ENCODE assay signal across 7 mouse cellular contexts in genomic region chr3:133111741-133112140, GRCm38 (mm10). TPM values are rescaled to one million over a fixed set of nuclear protein-coding genes. Genes with fewer than 3 reads are reported as not detected.
DNase-seq lines count a peak whose midpoint lies in the region; ATAC-seq lines count a peak whose summit lies in the region.

No protein-coding gene starts in this region.

- H3K27me3 ChIP-seq in hindbrain, embryonic 14.5 days (ENCODE audit: control insufficient read depth, insufficient read depth, low read length) = no peaks in the 10 kb centered on the region
- no peaks in the 10 kb centered on the region for H3K27me3 ChIP-seq in hindbrain, embryonic 16.5 days (replicated peaks; ENCODE audit: control insufficient read depth, insufficient read depth, low read length)
- no peaks in the 10 kb centered on the region for H3K27me3 ChIP-seq in embryonic facial prominence, embryonic 14.5 days (replicated peaks; ENCODE audit: control insufficient read depth, insufficient read depth, low read length)
- H3K27me3 ChIP-seq in midbrain, embryonic 16.5 days (ENCODE audit: control insufficient read depth, insufficient read depth, low read depth, low read length) = no peaks in the 10 kb centered on the region

- peak; percentile 46; the same call in 1 of the 2 replicates for ATAC-seq in hindbrain, embryonic 14.5 days (ENCODE audit: low FRiP score)
- no peak for ATAC-seq in hindbrain, embryonic 16.5 days
- ATAC-seq in embryonic facial prominence, embryonic 14.5 days (ENCODE audit: low read depth) = no peak
- ATAC-seq in midbrain, embryonic 16.5 days = peak; percentile 48; the same call in 1 of the 2 replicates

- H3K27ac ChIP-seq in hindbrain, embryonic 14.5 days = no peak overlapping the region
- no peak overlapping the region for H3K27ac ChIP-seq in hindbrain, embryonic 16.5 days (ENCODE audit: low read depth, low read length)
- no peak overlapping the region for H3K27ac ChIP-seq in embryonic facial prominence, embryonic 14.5 days (replicated peaks; ENCODE audit: low read depth, low read length)
- H3K27ac ChIP-seq in midbrain, embryonic 16.5 days (ENCODE audit: low read length) = no peak overlapping the region

- H3K4me2 ChIP-seq in hindbrain, embryonic 14.5 days (replicated peaks) = no peak overlapping the region
- no peak overlapping the region for H3K4me2 ChIP-seq in hindbrain, embryonic 16.5 days (ENCODE audit: low read length)
- H3K4me2 ChIP-seq in embryonic facial prominence, embryonic 14.5 days (ENCODE audit: low read depth, low read length) = no peak overlapping the region
- no peak overlapping the region for H3K4me2 ChIP-seq in midbrain, embryonic 16.5 days (ENCODE audit: low read length)

- WGBS in hindbrain, embryonic 14.5 days = 31% methylated on average over 2 of the region's 2 CpGs
- WGBS in hindbrain, embryonic 16.5 days = 39% methylated on average over 2 of the region's 2 CpGs
- 42% methylated on average over 2 of the region's 2 CpGs for WGBS in embryonic facial prominence, embryonic 14.5 days
- 38% methylated on average over 2 of the region's 2 CpGs for WGBS in midbrain, embryonic 16.5 days

- H3K9me3 ChIP-seq in hindbrain, embryonic 14.5 days (ENCODE audit: control insufficient read depth, low read length) = no peaks in the 10 kb centered on the region
- no peaks in the 10 kb centered on the region for H3K9me3 ChIP-seq in hindbrain, embryonic 16.5 days (ENCODE audit: control insufficient read depth, low read length)
- no peaks in the 10 kb centered on the region for H3K9me3 ChIP-seq in embryonic facial prominence, embryonic 14.5 days (ENCODE audit: control insufficient read depth, low read length)
- no peaks in the 10 kb centered on the region for H3K9me3 ChIP-seq in midbrain, embryonic 16.5 days (replicated peaks; ENCODE audit: control insufficient read depth, low read length, poor library complexity, severe bottlenecking)

- H3K9ac ChIP-seq in hindbrain, embryonic 14.5 days = no peak overlapping the region
- no peak overlapping the region for H3K9ac ChIP-seq in hindbrain, embryonic 16.5 days (ENCODE audit: low read depth, low read length)
- H3K9ac ChIP-seq in embryonic facial prominence, embryonic 14.5 days (ENCODE audit: low read depth, low read length) = no peak overlapping the region
- H3K9ac ChIP-seq in midbrain, embryonic 16.5 days (ENCODE audit: low read depth, low read length) = no peak overlapping the region

- peaks cover 33% of the 10 kb centered on the region for H3K36me3 ChIP-seq in hindbrain, embryonic 14.5 days (replicated peaks; ENCODE audit: control insufficient read depth, insufficient read depth)
- H3K36me3 ChIP-seq in hindbrain, embryonic 16.5 days (ENCODE audit: control insufficient read depth, insufficient read depth, low read length) = peaks cover 13% of the 10 kb centered on the region
- peaks cover 31% of the 10 kb centered on the region for H3K36me3 ChIP-seq in embryonic facial prominence, embryonic 14.5 days (ENCODE audit: control insufficient read depth, insufficient read depth, low read length)
- H3K36me3 ChIP-seq in midbrain, embryonic 16.5 days (ENCODE audit: control insufficient read depth, insufficient read depth, low read length) = 0 out of 2 replicates have a peak, but pooled peaks cover 2% of the 10 kb centered on the region

- DNase-seq in hindbrain, embryonic 14.5 days (ENCODE audit: low spot score) = peak; percentile 78
- DNase-seq in urinary bladder, postnatal 14 days (ENCODE audit: low spot score) = peak; percentile 24
- DNase-seq in urinary bladder, adult 18-20 months (ENCODE audit: low spot score in 2 of 2) = no peak
- peak; percentile 35 for DNase-seq in embryonic facial prominence, embryonic 14.5 days (ENCODE audit: low spot score)
- no peak for DNase-seq in spleen, postnatal 10 days (ENCODE audit: low spot score in 2 of 2)

- no peak overlapping the region for H3K4me3 ChIP-seq in hindbrain, embryonic 14.5 days (replicated peaks; ENCODE audit: low read length)
- H3K4me3 ChIP-seq in hindbrain, embryonic 16.5 days (ENCODE audit: low read length) = no peak overlapping the region
- no peak overlapping the region for H3K4me3 ChIP-seq in embryonic facial prominence, embryonic 14.5 days (ENCODE audit: low read depth, low read length)
- H3K4me3 ChIP-seq in midbrain, embryonic 16.5 days (ENCODE audit: low read depth, low read length) = no peak overlapping the region

- no peaks in the 10 kb centered on the region for H3K4me1 ChIP-seq in hindbrain, embryonic 14.5 days (replicated peaks; ENCODE audit: control insufficient read depth, insufficient read depth, low read length)
- no peaks in the 10 kb centered on the region for H3K4me1 ChIP-seq in hindbrain, embryonic 16.5 days (ENCODE audit: control insufficient read depth, insufficient read depth, low read depth, low read length)
- H3K4me1 ChIP-seq in embryonic facial prominence, embryonic 14.5 days (ENCODE audit: control insufficient read depth, insufficient read depth, low read length) = no peaks in the 10 kb centered on the region
- no peaks in the 10 kb centered on the region for H3K4me1 ChIP-seq in midbrain, embryonic 16.5 days (ENCODE audit: control insufficient read depth, insufficient read depth, low read length)

RNA-seq across cellular contexts. Expression of gene Gstcd, which starts 19.9 kb away (rescaled TPM):
- polyA plus RNA-seq in hindbrain, embryonic 14.5 days (2014; fragmentation: Nextera tagmentation; extraction: Ambion mirVana) = 3.8 and 4.6 TPM in 2 replicates
- 2.8 and 4.0 TPM in 2 replicates for polyA plus RNA-seq in hindbrain, embryonic 16.5 days (2015; fragmentation: Nextera tagmentation; extraction: Ambion mirVana)
- 6.5 and 7.2 TPM in 2 replicates for polyA plus RNA-seq in embryonic facial prominence, embryonic 14.5 days (2014; fragmentation: Nextera tagmentation; extraction: Ambion mirVana)
- polyA plus RNA-seq in midbrain, embryonic 16.5 days (2015; fragmentation: Nextera tagmentation; extraction: Ambion mirVana) = 3.5 and 4.0 TPM in 2 replicates

RNA-seq across cellular contexts. Expression of gene Ints12, which starts 20.1 kb away (rescaled TPM):
- polyA plus RNA-seq in hindbrain, embryonic 14.5 days (2014; fragmentation: Nextera tagmentation; extraction: Ambion mirVana) = 17.6 and 18.2 TPM in 2 replicates
- 15.7 and 16.1 TPM in 2 replicates for polyA plus RNA-seq in hindbrain, embryonic 16.5 days (2015; fragmentation: Nextera tagmentation; extraction: Ambion mirVana)
- polyA plus RNA-seq in embryonic facial prominence, embryonic 14.5 days (2014; fragmentation: Nextera tagmentation; extraction: Ambion mirVana) = 19.5 and 21.9 TPM in 2 replicates
- 17.6 and 19.7 TPM in 2 replicates for polyA plus RNA-seq in midbrain, embryonic 16.5 days (2015; fragmentation: Nextera tagmentation; extraction: Ambion mirVana)

Comparison
In these comparisons a context has a peak if more than half of its experiments do, and no peak if none do; other contexts are left out.
1. ATAC-seq: peak in hindbrain, embryonic 14.5 days (single experiment) and midbrain, embryonic 16.5 days (single experiment); none in hindbrain, embryonic 16.5 days (single experiment) and embryonic facial prominence, embryonic 14.5 days (single experiment).
2. DNase-seq: peak in hindbrain, embryonic 14.5 days (single experiment), urinary bladder, postnatal 14 days (single experiment) and embryonic facial prominence, embryonic 14.5 days (single experiment); none in urinary bladder, adult 18-20 months (0 of 2) and spleen, postnatal 10 days (0 of 2).